Mouse (Mus musculus) right cerebral cortex, postnatal 36 days (tissue): Measurements from ENCODE around the gene Rftn2.

ENCODE experiments used
- DNase-seq, 2 experiments: peaks; one replicate each; pipeline ENCODE4 v3.0.0; 2022; ENCODE audit warnings: low spot score in 2 of 2, mixed read lengths in 1 of 2

Gene Rftn2

GRCm38 (mm10) chr1:55226011-55226857 lies at the start of gene Rftn2:
Gene Rftn2, minus strand, starts transcription at chr1:55226782.
- no peak for DNase-seq

GRCm38 (mm10) chr1:55265447-55265846 lies 38.9 kb upstream of the Rftn2 start:
- DNase-seq = no peak

GRCm38 (mm10) chr1:55264385-55264784 lies 37.8 kb upstream of the Rftn2 start:
- DNase-seq = no peak

GRCm38 (mm10) chr1:55246374-55246773 lies 19.8 kb upstream of the Rftn2 start:
- DNase-seq = no peak

GRCm38 (mm10) chr1:55239237-55239636 lies 12.7 kb upstream of the Rftn2 start:
- peak in 1 of 2 experiments; percentile 36 for DNase-seq

- DNase-seq = no peak
Measured at GRCm38 (mm10) chr1:55238496-55238895, 11.9 kb upstream of the Rftn2 start.

- no peak for DNase-seq
Measured at GRCm38 (mm10) chr1:55237643-55238161, 11.1 kb upstream of the Rftn2 start.

- peak; percentile 93 for DNase-seq
Measured at GRCm38 (mm10) chr1:55236890-55237642, 10.5 kb upstream of the Rftn2 start, which contains the start of gene Mars2. Gene Mars2, plus strand, starts transcription at chr1:55237177.

- no peak for DNase-seq
Measured at GRCm38 (mm10) chr1:55236487-55236886, 9.9 kb upstream of the Rftn2 start.

- DNase-seq = no peak
Measured at GRCm38 (mm10) chr1:55234910-55235520, 8.4 kb upstream of the Rftn2 start.

GRCm38 (mm10) chr1:55228256-55228884 lies 1.8 kb upstream of the Rftn2 start:
- no peak for DNase-seq

GRCm38 (mm10) chr1:55227376-55227775 lies 794 bp upstream of the Rftn2 start:
- DNase-seq = no peak

GRCm38 (mm10) chr1:55225398-55225797 lies 1.2 kb downstream of the Rftn2 start:
- DNase-seq = no peak

- DNase-seq = no peak
Measured at GRCm38 (mm10) chr1:55224111-55224510, 2.5 kb downstream of the Rftn2 start.

- no peak for DNase-seq
Measured at GRCm38 (mm10) chr1:55223026-55223425, 3.6 kb downstream of the Rftn2 start.

- DNase-seq = no peak
Measured at GRCm38 (mm10) chr1:55221352-55221751, 5.2 kb downstream of the Rftn2 start.

GRCm38 (mm10) chr1:55217191-55217590 lies 9.4 kb downstream of the Rftn2 start:
- DNase-seq = no peak

GRCm38 (mm10) chr1:55215185-55215813 lies 11.3 kb downstream of the Rftn2 start:
- no peak for DNase-seq

GRCm38 (mm10) chr1:55213936-55214335 lies 12.6 kb downstream of the Rftn2 start:
- no peak for DNase-seq

- no peak for DNase-seq
Measured at GRCm38 (mm10) chr1:55213475-55213874, 13.1 kb downstream of the Rftn2 start.

- no peak for DNase-seq
Measured at GRCm38 (mm10) chr1:55212771-55213170, 13.8 kb downstream of the Rftn2 start.
